19 mouse cellular contexts compared by ENCODE assay signal in genomic region chr3:50063396-50063795, GRCm38 (mm10).
"Had no signal": no experiment of that assay in that cellular context is flagged by ENCODE, and none has a peak within 500 bp of the region (broad histone marks: within the 10 kb centered on the region; RNA-seq: fewer than 3 reads in every experiment).

No protein-coding gene starts in this region.

- H3K4me3 ChIP-seq: megakaryocyte, embryonic 14.5 days; midbrain, embryonic 13.5 days; midbrain, embryonic 15.5 days; myocyte; neural tube, embryonic 13.5 days; neural tube, embryonic 15.5 days had no signal

- H3K36me3 ChIP-seq: midbrain, embryonic 13.5 days; midbrain, embryonic 15.5 days; neural tube, embryonic 13.5 days; neural tube, embryonic 15.5 days had no signal

- H3K27me3 ChIP-seq: megakaryocyte, embryonic 14.5 days; midbrain, embryonic 13.5 days; midbrain, embryonic 15.5 days; neural tube, embryonic 13.5 days; neural tube, embryonic 15.5 days had no signal

- H3K27ac ChIP-seq: liver, embryonic 14.5 days; midbrain, embryonic 13.5 days; midbrain, embryonic 15.5 days; neural tube, embryonic 13.5 days; neural tube, embryonic 15.5 days had no signal

- H3K4me1 ChIP-seq: megakaryocyte, embryonic 14.5 days; midbrain, embryonic 13.5 days; midbrain, embryonic 15.5 days; neural tube, embryonic 13.5 days; neural tube, embryonic 15.5 days had no signal

- H3K9me3 ChIP-seq: megakaryocyte, embryonic 14.5 days; midbrain, embryonic 13.5 days; midbrain, embryonic 15.5 days; neural tube, embryonic 13.5 days; neural tube, embryonic 15.5 days had no signal

- DNase-seq: lung, adult 18-20 months; lung, embryonic 14.5 days; lung, postnatal 10 days; lung, postnatal 4 days; retina, postnatal 1 day; right cerebral cortex, adult 18-20 months; right cerebral cortex, postnatal 25 days; right cerebral cortex, postnatal 4 days; spleen, adult 18-20 months; thymus, adult 18-20 months; thymus, postnatal 14 days; thymus, postnatal 36 days had no signal

- ATAC-seq: midbrain, embryonic 13.5 days; midbrain, embryonic 15.5 days had no signal
